Mouse (Mus musculus): ENCODE measurements around the gene Mrps27. TPM values are rescaled to one million over a fixed set of nuclear protein-coding genes. Genes with fewer than 3 reads are reported as not detected.
A peak's percentile ranks its signal among the peaks of the same experiment; 100 is the strongest.

Gene Mrps27
- total RNA-seq, 2 experiments from 2014 or later, result 20.1 to 30.7 TPM

GRCm38 (mm10) chr13:99351186-99351585 lies 6.6 kb downstream of the Mrps27 start:
- ATAC-seq (replicated peaks; ENCODE audit: poor library complexity), result no peak

DNA sequence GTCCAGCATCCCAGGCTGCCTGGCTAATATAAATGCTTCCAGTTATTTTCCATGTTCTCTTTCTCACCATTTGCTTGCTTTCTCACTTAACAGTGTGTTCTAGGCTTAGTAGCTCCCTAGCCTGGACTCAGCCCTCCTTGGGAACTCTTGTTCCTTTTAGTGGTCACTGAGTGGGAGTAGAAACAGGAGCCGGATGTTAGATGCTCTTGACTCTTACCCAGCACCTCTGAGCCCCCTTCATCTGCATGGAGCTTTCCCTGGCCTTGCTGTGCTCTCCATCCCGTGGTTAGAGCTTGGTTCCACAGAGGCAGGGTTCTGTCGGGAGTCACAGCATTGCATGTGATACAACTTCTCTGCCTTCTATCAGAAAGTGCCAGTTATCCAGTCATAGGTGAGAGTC lies 7.0 kb downstream of the Mrps27 start:
- no peak for ATAC-seq (replicated peaks; ENCODE audit: poor library complexity)

DNA sequence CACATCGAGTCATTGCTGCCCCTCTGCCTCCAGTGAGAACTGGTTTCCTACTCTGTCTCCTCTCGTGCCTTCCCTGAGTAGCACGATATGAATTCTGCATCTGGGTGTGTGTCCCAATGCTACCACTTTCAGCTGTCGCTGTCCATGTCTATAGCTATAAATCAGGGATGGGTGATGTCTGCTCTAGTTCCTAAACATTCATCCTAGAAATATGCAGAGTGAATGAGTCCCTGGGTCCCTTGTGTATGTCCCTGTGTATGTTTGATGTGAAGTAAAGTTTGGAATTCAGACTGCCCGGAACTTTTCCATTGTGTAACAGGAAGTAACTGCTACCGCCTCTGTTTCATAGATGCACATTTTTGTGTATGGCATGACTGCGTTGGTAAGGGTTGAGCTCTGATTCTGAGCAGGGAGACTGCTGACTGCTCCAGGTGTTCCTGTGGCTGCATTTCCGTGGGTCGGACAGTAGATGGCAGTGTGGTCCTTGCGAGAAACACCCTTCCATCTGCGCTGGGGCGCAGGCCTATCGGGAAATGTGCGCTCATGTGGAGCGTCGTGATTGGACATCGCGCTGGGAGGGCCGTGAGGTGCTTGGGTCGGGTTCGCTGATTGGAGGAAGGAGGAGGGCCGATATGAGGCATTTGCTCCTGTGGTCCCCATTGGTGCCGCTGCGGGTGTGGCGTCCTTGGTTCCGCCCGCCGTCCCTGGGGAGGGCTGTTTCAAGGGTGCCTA lies 8.3 kb downstream of the Mrps27 start:
- ATAC-seq (replicated peaks; ENCODE audit: poor library complexity), result peak; percentile 100

DNA sequence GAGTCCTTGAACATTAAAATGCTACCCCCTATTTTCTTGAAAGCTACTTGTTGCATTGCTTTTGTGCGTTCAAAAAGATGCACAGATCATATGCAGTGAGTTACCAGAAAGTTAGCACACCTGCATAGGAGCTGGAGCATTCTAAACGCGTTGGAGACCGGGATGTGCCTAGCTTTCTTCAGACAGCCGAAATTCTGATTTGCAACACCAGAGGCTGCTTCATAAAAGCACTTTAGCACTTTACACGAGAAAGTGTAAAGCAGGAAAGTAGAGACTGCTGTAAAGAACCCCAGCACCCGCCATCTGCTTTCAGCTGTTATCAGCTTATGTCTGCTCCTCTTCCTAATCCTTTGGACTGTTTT lies 8.9 kb downstream of the Mrps27 start:
- peak; percentile 14; the same call in 1 of the 2 replicates for ATAC-seq (replicated peaks; ENCODE audit: poor library complexity)

DNA sequence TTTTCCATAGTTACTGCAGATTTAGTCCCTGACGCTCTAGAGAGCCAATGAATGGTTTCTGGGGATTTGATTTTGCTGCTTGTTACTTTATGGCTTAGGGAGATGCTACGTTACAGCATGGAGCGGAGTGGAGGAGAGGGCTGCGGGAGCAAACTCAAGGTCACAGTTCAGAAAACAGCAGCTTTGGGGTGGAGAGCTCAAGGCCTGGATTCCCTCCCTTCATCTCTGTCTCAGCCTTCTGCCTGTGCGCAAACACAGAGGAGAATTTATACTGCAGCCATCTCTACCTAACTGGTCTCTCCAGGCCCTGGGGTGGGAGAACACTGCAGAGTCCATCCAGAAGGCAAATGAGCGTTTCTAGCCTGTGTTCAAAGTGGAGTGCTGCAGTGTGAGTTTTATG lies 10.5 kb downstream of the Mrps27 start:
- ATAC-seq (replicated peaks; ENCODE audit: poor library complexity), result no peak

- no peak for ATAC-seq (replicated peaks; ENCODE audit: poor library complexity)
These were observed 11.3 kb downstream of the Mrps27 start for GRCm38 (mm10) chr13:99355861-99356260.

DNA sequence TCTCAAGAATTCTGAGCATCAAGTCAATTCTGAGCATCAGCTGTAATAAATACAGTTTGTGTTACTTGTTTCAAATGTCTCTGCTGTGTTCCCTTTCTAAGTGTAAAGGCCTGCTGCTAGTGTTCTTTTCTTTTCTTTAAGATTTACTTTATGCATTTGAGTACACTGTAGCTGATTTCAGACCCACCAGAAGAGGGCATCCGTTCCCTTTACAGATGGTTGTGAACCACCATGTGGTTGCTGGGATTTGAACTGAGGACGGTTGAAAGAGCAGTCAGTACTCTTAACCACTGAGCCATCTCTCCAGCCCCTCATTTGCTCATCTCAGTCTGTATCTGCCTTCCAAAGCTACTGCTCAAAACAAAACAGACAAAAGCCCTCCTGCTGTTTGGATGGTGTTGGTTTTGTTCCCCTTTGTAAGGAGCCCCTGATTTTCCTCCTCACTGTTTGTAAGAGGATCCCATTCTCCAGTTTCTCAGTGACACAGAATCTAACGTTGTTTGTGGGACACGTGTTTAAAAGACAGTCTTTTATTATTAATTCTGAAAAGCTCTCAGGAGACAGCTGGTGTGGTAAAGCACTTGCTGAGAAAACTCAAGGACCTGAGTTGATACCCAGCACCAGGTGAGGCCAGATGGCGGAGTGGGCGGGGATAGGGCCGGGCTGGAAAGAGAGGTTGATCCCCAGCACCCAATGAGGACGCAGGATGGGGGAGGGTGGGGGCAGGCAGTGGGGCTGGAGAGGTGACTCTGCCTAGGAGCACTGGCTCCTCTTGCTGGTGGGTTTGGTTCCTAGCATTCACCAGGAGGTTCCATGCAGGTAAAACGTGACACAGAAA lies 12.1 kb downstream of the Mrps27 start:
- no peak for ATAC-seq (replicated peaks; ENCODE audit: poor library complexity)

DNA sequence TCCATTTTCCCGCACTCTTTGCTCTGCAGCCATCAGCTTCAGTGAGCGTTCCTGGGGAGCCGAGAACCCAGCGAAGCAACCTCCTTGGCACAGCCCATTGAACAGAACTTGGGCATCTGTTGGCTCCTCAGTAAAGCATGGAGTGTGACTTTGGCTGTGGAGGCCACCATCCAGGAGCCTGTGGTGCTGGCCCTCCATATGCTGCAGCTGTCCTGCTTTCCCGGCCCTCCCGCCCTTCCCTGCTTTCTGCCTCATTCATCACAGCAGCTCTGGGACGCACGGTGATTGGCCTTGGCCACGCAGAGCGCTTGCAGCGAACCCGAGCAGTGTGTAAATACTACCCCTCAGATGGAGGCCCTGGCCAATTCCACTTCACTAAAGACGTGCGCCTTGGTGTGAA lies 14.3 kb downstream of the Mrps27 start:
- no peak for ATAC-seq (replicated peaks; ENCODE audit: poor library complexity)

- no peak for ATAC-seq (replicated peaks; ENCODE audit: poor library complexity)
These were observed 19.3 kb downstream of the Mrps27 start for GRCm38 (mm10) chr13:99363866-99364265.

DNA sequence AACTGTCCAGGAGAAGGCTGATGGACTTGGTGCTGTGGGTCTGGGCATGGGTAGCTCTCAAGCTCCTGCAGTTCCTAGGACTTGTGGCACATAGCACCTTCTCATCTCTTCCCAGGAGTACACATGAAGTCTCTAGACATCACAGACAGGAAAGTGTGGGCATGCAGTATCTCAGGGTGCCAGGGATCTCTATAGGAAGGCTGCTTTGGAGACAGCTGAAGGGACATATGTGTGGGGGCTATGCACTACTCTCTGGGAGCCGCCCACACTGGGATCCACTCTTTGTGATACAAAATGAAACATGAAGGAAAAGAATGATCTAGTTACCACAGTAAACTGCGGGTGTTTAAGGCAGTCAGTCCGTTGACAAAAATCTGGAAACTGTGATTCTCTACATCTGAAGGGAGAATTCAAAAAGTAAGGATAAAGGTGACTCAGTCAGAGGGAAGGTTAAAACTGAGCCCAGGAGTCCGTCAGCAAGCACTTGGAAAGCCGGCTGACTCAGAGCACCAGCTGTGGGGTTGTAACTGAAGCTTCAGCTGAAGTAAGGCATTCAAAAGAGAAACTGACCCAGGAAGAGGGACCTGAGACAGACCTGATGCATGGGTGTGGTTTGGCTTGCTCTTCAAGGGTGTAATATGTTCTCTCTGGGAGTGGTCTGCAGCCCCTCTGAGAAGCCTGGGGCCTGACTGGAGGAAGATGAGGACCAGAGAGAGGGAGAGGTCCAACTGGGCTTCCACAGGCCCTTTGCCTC lies 22.0 kb downstream of the Mrps27 start:
- ATAC-seq (replicated peaks; ENCODE audit: poor library complexity), result no peak

GRCm38 (mm10) chr13:99367554-99368174 lies 23.1 kb downstream of the Mrps27 start:
- ATAC-seq (replicated peaks; ENCODE audit: poor library complexity), result no peak

GRCm38 (mm10) chr13:99369103-99369502 lies 24.5 kb downstream of the Mrps27 start:
- no peak for ATAC-seq (replicated peaks; ENCODE audit: poor library complexity)

DNA sequence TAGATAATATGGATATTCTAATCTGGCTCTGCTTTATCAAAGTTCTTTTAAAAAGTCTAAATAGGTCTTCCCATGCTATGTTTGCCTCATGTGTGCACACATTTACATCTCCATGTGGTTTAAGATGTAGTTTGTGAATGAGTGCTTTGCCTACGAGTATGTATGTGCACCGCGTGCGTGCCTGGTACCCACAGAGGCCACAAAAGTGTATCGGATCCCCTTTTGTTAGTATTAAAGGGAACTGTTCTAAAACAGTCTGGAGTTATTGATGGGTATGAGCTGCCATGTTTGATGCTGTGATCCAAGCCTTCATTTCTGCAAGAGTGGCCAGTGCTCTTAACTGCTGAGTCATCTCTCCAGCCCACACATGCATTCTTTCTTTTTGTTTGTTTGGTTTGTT lies 26.7 kb downstream of the Mrps27 start:
- ATAC-seq (replicated peaks; ENCODE audit: poor library complexity), result no peak

- ATAC-seq (replicated peaks; ENCODE audit: poor library complexity), result no peak
These were observed 29.1 kb downstream of the Mrps27 start for GRCm38 (mm10) chr13:99373684-99374083.

DNA sequence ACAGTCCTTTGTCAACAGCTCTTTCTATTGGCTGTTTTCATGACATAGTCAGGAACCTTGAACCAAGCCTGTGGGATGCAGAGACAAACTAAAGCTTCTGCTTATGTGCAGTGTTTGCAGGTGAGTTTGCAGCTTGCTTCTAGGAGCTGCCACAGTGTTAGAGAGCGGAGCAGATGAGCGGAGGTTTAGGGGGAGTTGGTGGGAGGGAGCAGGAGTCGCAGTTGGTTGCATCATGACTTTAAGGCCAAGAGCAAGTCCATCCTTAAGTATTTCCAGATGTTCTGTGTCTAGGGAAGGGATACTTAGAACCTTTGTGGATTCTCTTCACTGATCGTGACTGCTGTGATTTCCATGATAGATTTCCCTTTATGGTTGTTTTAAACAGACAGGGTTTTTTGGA lies 29.6 kb downstream of the Mrps27 start:
- ATAC-seq (replicated peaks; ENCODE audit: poor library complexity), result no peak

DNA sequence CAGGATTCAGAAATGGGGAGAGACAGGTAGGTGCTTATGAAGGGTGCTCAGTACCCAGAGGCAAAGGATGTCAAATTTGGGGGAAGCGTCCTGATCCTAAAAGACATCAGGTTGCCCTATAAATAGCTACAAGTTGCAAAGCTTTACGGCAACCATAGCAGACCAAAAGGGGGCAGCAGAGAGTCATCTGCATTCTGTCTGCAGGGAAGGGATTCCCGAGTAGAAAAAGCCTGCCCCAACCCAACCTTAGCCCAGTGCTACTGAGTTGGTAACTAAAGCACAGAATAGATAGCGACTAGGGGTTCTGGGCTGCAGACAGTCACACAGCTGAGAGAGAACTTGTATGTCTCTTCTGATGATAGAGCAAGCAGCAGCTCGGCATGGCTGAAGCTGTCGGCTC lies 31.0 kb downstream of the Mrps27 start:
- peak; percentile 88 for ATAC-seq (replicated peaks; ENCODE audit: poor library complexity)

- ATAC-seq (replicated peaks; ENCODE audit: poor library complexity), result no peak
These were observed 32.5 kb downstream of the Mrps27 start for GRCm38 (mm10) chr13:99377055-99377454.

- no peak for ATAC-seq (replicated peaks; ENCODE audit: poor library complexity)
These were observed 33.6 kb downstream of the Mrps27 start for GRCm38 (mm10) chr13:99378223-99378622.

- no peak for ATAC-seq (replicated peaks; ENCODE audit: poor library complexity)
These were observed 37.8 kb downstream of the Mrps27 start for GRCm38 (mm10) chr13:99382373-99382772.

- ATAC-seq (replicated peaks; ENCODE audit: poor library complexity), result no peak
These were observed 40.1 kb downstream of the Mrps27 start for GRCm38 (mm10) chr13:99384555-99385203.

GRCm38 (mm10) chr13:99385911-99386310 lies 41.3 kb downstream of the Mrps27 start:
- ATAC-seq (replicated peaks; ENCODE audit: poor library complexity), result no peak
